Mouse (Mus musculus): ENCODE measurements around the gene Olfr789. TPM values are rescaled to one million over a fixed set of nuclear protein-coding genes. Genes with fewer than 3 reads are reported as not detected.

Olfr789 gene
- total and polyA plus RNA-seq, 3 experiments, result not detected

GRCm38 (mm10) chr10:129521492-129521891 lies 36.9 kb downstream of the Olfr789 start, which contains the start of gene Olfr791:
Gene Olfr791, plus strand, starts transcription at chr10:129521792.
- TF ChIP-seq BHLHE40 (IDR thresholded peaks at IDR 0.05; ENCODE audit: borderline replicate concordance, low read depth, low read length) (no peak), USF1 (IDR thresholded peaks at IDR 0.05; ENCODE audit: low read depth, low read length) (no peak), CHD1 (IDR thresholded peaks at IDR 0.05; ENCODE audit: low read depth, low read length) (no peak), MAFK (IDR thresholded peaks at IDR 0.05; ENCODE audit: borderline replicate concordance, low read depth, low read length) (no peak)
- no peak for DNase-seq (ENCODE audit: low read depth, low spot score)
- Histone ChIP-seq H3K36me3 (ENCODE audit: control insufficient read depth in 1 of 2, insufficient read depth in 2 of 2, low read length in 2 of 2) (no peaks in the 10 kb centered on the region), H3K4me3 (ENCODE audit: control insufficient read depth in 1 of 2, insufficient read depth in 1 of 2, low read depth in 2 of 2, low read length in 2 of 2) (no peak within 1 kb of the TSS), H3K4me1 (ENCODE audit: control insufficient read depth in 1 of 2, insufficient read depth in 2 of 2, low read length in 2 of 2) (no peaks in the 10 kb centered on the region), H3K79me2 (ENCODE audit: control insufficient read depth, insufficient read depth, low read length, poor library complexity) (no peaks in the 10 kb centered on the region), H3K9me3 (replicated peaks; ENCODE audit: insufficient read depth, low read length) (no peaks in the 10 kb centered on the region), H3K27me3 (ENCODE audit: control insufficient read depth in 1 of 2, insufficient read depth in 2 of 2, low read length in 2 of 2) (no peaks in the 10 kb centered on the region), H3K9ac (ENCODE audit: control insufficient read depth, low read depth, low read length, poor library complexity, severe bottlenecking) (no peak within 1 kb of the TSS), H3K27ac (ENCODE audit: control insufficient read depth, low read depth, low read length) (no peak within 1 kb of the TSS)

GRCm38 (mm10) chr10:129538862-129539261 lies 54.3 kb downstream of the Olfr789 start, which contains the start of gene Olfr792:
Gene Olfr792, plus strand, starts transcription at chr10:129539162.
- Histone ChIP-seq H3K27me3 (ENCODE audit: control insufficient read depth in 1 of 2, insufficient read depth in 2 of 2, low read length in 2 of 2) (no peaks in the 10 kb centered on the region), H3K27ac (ENCODE audit: control insufficient read depth, low read depth, low read length) (no peak within 1 kb of the TSS), H3K9ac (ENCODE audit: control insufficient read depth, low read depth, low read length, poor library complexity, severe bottlenecking) (no peak within 1 kb of the TSS), H3K4me1 (ENCODE audit: control insufficient read depth in 1 of 2, insufficient read depth in 2 of 2, low read length in 2 of 2) (no peaks in the 10 kb centered on the region), H3K9me3 (replicated peaks; ENCODE audit: insufficient read depth, low read length) (no peaks in the 10 kb centered on the region), H3K79me2 (ENCODE audit: control insufficient read depth, insufficient read depth, low read length, poor library complexity) (no peaks in the 10 kb centered on the region), H3K4me3 (ENCODE audit: control insufficient read depth in 1 of 2, insufficient read depth in 1 of 2, low read depth in 2 of 2, low read length in 2 of 2) (no peak within 1 kb of the TSS), H3K36me3 (ENCODE audit: control insufficient read depth in 1 of 2, insufficient read depth in 2 of 2, low read length in 2 of 2) (no peaks in the 10 kb centered on the region)
- no peak for TF ChIP-seq NRF1 (IDR thresholded peaks at IDR 0.05; ENCODE audit: insufficient read depth, low read depth, low read length, poor library complexity, severe bottlenecking)
- TF ChIP-seq TBP (IDR thresholded peaks at IDR 0.05; ENCODE audit: low read depth, low read length), result no peak
- TF ChIP-seq POLR2AphosphoS5 (IDR thresholded peaks at IDR 0.05; ENCODE audit: borderline replicate concordance, low read depth, low read length), result no peak
- TF ChIP-seq KAT2A (conservative IDR thresholded peaks at IDR 0.05; ENCODE audit: low read depth, low read length), result no peak
- DNase-seq (ENCODE audit: low read depth, low spot score), result no peak

Other genes with a start within 250 kb of the Olfr789 start
- gene Olfr774, start 248.5 kb upstream of the Olfr789 start, total RNA-seq (2012; rRNA removed), result not detected in 2 replicates
- not detected for gene Olfr774, start 248.5 kb upstream of the Olfr789 start, polyA plus RNA-seq (2012; ENCODE audit: insufficient read depth in 1 of 2, insufficient read length in 2 of 2, low read depth in 1 of 2, low replicate concordance in 2 of 2, missing spikeins in 1 of 2)
- not detected in 2 replicates for gene Olfr775, start 236.3 kb upstream of the Olfr789 start, total RNA-seq (2012; rRNA removed)
- not detected for gene Olfr775, start 236.3 kb upstream of the Olfr789 start, polyA plus RNA-seq (2012; ENCODE audit: insufficient read depth in 1 of 2, insufficient read length in 2 of 2, low read depth in 1 of 2, low replicate concordance in 2 of 2, missing spikeins in 1 of 2)
- gene Olfr776, start 225.6 kb upstream of the Olfr789 start, total RNA-seq (2012; rRNA removed), result not detected in 2 replicates
- gene Olfr776, start 225.6 kb upstream of the Olfr789 start, polyA plus RNA-seq (2012; ENCODE audit: insufficient read depth in 1 of 2, insufficient read length in 2 of 2, low read depth in 1 of 2, low replicate concordance in 2 of 2, missing spikeins in 1 of 2), result not detected
- not detected in 2 replicates for gene Olfr777, start 213.3 kb upstream of the Olfr789 start, total RNA-seq (2012; rRNA removed)
- not detected for gene Olfr777, start 213.3 kb upstream of the Olfr789 start, polyA plus RNA-seq (2012; ENCODE audit: insufficient read depth in 1 of 2, insufficient read length in 2 of 2, low read depth in 1 of 2, low replicate concordance in 2 of 2, missing spikeins in 1 of 2)
- gene Olfr780, start 166.6 kb upstream of the Olfr789 start, total RNA-seq (2012; rRNA removed), result not detected in 2 replicates
- gene Olfr780, start 166.6 kb upstream of the Olfr789 start, polyA plus RNA-seq (2012; ENCODE audit: insufficient read depth in 1 of 2, insufficient read length in 2 of 2, low read depth in 1 of 2, low replicate concordance in 2 of 2, missing spikeins in 1 of 2), result not detected
- not detected in 2 replicates for gene Olfr781, start 155.9 kb upstream of the Olfr789 start, total RNA-seq (2012; rRNA removed)
- not detected for gene Olfr781, start 155.9 kb upstream of the Olfr789 start, polyA plus RNA-seq (2012; ENCODE audit: insufficient read depth in 1 of 2, insufficient read length in 2 of 2, low read depth in 1 of 2, low replicate concordance in 2 of 2, missing spikeins in 1 of 2)
- gene Olfr782, start 135.9 kb upstream of the Olfr789 start, total RNA-seq (2012; rRNA removed), result not detected in 2 replicates
- gene Olfr782, start 135.9 kb upstream of the Olfr789 start, polyA plus RNA-seq (2012; ENCODE audit: insufficient read depth in 1 of 2, insufficient read length in 2 of 2, low read depth in 1 of 2, low replicate concordance in 2 of 2, missing spikeins in 1 of 2), result not detected
- gene Olfr784, start 100.7 kb upstream of the Olfr789 start, total RNA-seq (2012; rRNA removed), result 0.13 and 0.15 TPM in 2 replicates
- under 1 TPM in 1 of 2 experiments, not detected in 1; 0.36 TPM for gene Olfr784, start 100.7 kb upstream of the Olfr789 start, polyA plus RNA-seq (2012; ENCODE audit: insufficient read depth in 1 of 2, insufficient read length in 2 of 2, low read depth in 1 of 2, low replicate concordance in 2 of 2, missing spikeins in 1 of 2)
- gene Olfr785, start 79.3 kb upstream of the Olfr789 start, total RNA-seq (2012; rRNA removed), result not detected in 2 replicates
- not detected for gene Olfr785, start 79.3 kb upstream of the Olfr789 start, polyA plus RNA-seq (2012; ENCODE audit: insufficient read depth in 1 of 2, insufficient read length in 2 of 2, low read depth in 1 of 2, low replicate concordance in 2 of 2, missing spikeins in 1 of 2)
- gene Olfr786, start 57.4 kb upstream of the Olfr789 start, total RNA-seq (2012; rRNA removed), result not detected in 2 replicates
- not detected for gene Olfr786, start 57.4 kb upstream of the Olfr789 start, polyA plus RNA-seq (2012; ENCODE audit: insufficient read depth in 1 of 2, insufficient read length in 2 of 2, low read depth in 1 of 2, low replicate concordance in 2 of 2, missing spikeins in 1 of 2)
- not detected in 2 replicates for gene Olfr787, start 22.9 kb upstream of the Olfr789 start, total RNA-seq (2012; rRNA removed)
- not detected for gene Olfr787, start 22.9 kb upstream of the Olfr789 start, polyA plus RNA-seq (2012; ENCODE audit: insufficient read depth in 1 of 2, insufficient read length in 2 of 2, low read depth in 1 of 2, low replicate concordance in 2 of 2, missing spikeins in 1 of 2)
- not detected in 2 replicates for gene Olfr788, start 13.8 kb upstream of the Olfr789 start, total RNA-seq (2012; rRNA removed)
- not detected for gene Olfr788, start 13.8 kb upstream of the Olfr789 start, polyA plus RNA-seq (2012; ENCODE audit: insufficient read depth in 1 of 2, insufficient read length in 2 of 2, low read depth in 1 of 2, low replicate concordance in 2 of 2, missing spikeins in 1 of 2)
- not detected in 2 replicates for gene Olfr790, start 13.7 kb downstream of the Olfr789 start, total RNA-seq (2012; rRNA removed)
- gene Olfr790, start 13.7 kb downstream of the Olfr789 start, polyA plus RNA-seq (2012; ENCODE audit: insufficient read depth in 1 of 2, insufficient read length in 2 of 2, low read depth in 1 of 2, low replicate concordance in 2 of 2, missing spikeins in 1 of 2), result not detected
- gene Olfr791, start 37.0 kb downstream of the Olfr789 start, total RNA-seq (2012; rRNA removed), result not detected in 2 replicates
- gene Olfr791, start 37.0 kb downstream of the Olfr789 start, polyA plus RNA-seq (2012; ENCODE audit: insufficient read depth in 1 of 2, insufficient read length in 2 of 2, low read depth in 1 of 2, low replicate concordance in 2 of 2, missing spikeins in 1 of 2), result not detected
- gene Olfr792, start 54.4 kb downstream of the Olfr789 start, total RNA-seq (2012; rRNA removed), result not detected in 2 replicates
- not detected for gene Olfr792, start 54.4 kb downstream of the Olfr789 start, polyA plus RNA-seq (2012; ENCODE audit: insufficient read depth in 1 of 2, insufficient read length in 2 of 2, low read depth in 1 of 2, low replicate concordance in 2 of 2, missing spikeins in 1 of 2)
- not detected in 2 replicates for gene Olfr794, start 82.9 kb downstream of the Olfr789 start, total RNA-seq (2012; rRNA removed)
- gene Olfr794, start 82.9 kb downstream of the Olfr789 start, polyA plus RNA-seq (2012; ENCODE audit: insufficient read depth in 1 of 2, insufficient read length in 2 of 2, low read depth in 1 of 2, low replicate concordance in 2 of 2, missing spikeins in 1 of 2), result not detected
- gene Olfr796, start 127.8 kb downstream of the Olfr789 start, total RNA-seq (2012; rRNA removed), result not detected in 2 replicates
- gene Olfr796, start 127.8 kb downstream of the Olfr789 start, polyA plus RNA-seq (2012; ENCODE audit: insufficient read depth in 1 of 2, insufficient read length in 2 of 2, low read depth in 1 of 2, low replicate concordance in 2 of 2, missing spikeins in 1 of 2), result not detected
- gene Olfr798, start 143.2 kb downstream of the Olfr789 start, total RNA-seq (2012; rRNA removed), result not detected in 2 replicates
- not detected for gene Olfr798, start 143.2 kb downstream of the Olfr789 start, polyA plus RNA-seq (2012; ENCODE audit: insufficient read depth in 1 of 2, insufficient read length in 2 of 2, low read depth in 1 of 2, low replicate concordance in 2 of 2, missing spikeins in 1 of 2)
- gene Olfr799, start 152.7 kb downstream of the Olfr789 start, total RNA-seq (2012; rRNA removed), result not detected in 2 replicates
- not detected for gene Olfr799, start 152.7 kb downstream of the Olfr789 start, polyA plus RNA-seq (2012; ENCODE audit: insufficient read depth in 1 of 2, insufficient read length in 2 of 2, low read depth in 1 of 2, low replicate concordance in 2 of 2, missing spikeins in 1 of 2)
- not detected in 2 replicates for gene Olfr800, start 172.9 kb downstream of the Olfr789 start, total RNA-seq (2012; rRNA removed)
- gene Olfr800, start 172.9 kb downstream of the Olfr789 start, polyA plus RNA-seq (2012; ENCODE audit: insufficient read depth in 1 of 2, insufficient read length in 2 of 2, low read depth in 1 of 2, low replicate concordance in 2 of 2, missing spikeins in 1 of 2), result not detected
- gene Olfr801, start 189.1 kb downstream of the Olfr789 start, total RNA-seq (2012; rRNA removed), result not detected in 2 replicates
- not detected for gene Olfr801, start 189.1 kb downstream of the Olfr789 start, polyA plus RNA-seq (2012; ENCODE audit: insufficient read depth in 1 of 2, insufficient read length in 2 of 2, low read depth in 1 of 2, low replicate concordance in 2 of 2, missing spikeins in 1 of 2)
- gene Olfr802, start 203.4 kb downstream of the Olfr789 start, total RNA-seq (2012; rRNA removed), result not detected in 2 replicates
- gene Olfr802, start 203.4 kb downstream of the Olfr789 start, polyA plus RNA-seq (2012; ENCODE audit: insufficient read depth in 1 of 2, insufficient read length in 2 of 2, low read depth in 1 of 2, low replicate concordance in 2 of 2, missing spikeins in 1 of 2), result not detected
- not detected in 2 replicates for gene Olfr803, start 209.5 kb downstream of the Olfr789 start, total RNA-seq (2012; rRNA removed)
- under 1 TPM in 1 of 2 experiments, not detected in 1; 0.03 TPM for gene Olfr803, start 209.5 kb downstream of the Olfr789 start, polyA plus RNA-seq (2012; ENCODE audit: insufficient read depth in 1 of 2, insufficient read length in 2 of 2, low read depth in 1 of 2, low replicate concordance in 2 of 2, missing spikeins in 1 of 2)
- not detected in 2 replicates for gene Olfr804, start 218.5 kb downstream of the Olfr789 start, total RNA-seq (2012; rRNA removed)
- not detected for gene Olfr804, start 218.5 kb downstream of the Olfr789 start, polyA plus RNA-seq (2012; ENCODE audit: insufficient read depth in 1 of 2, insufficient read length in 2 of 2, low read depth in 1 of 2, low replicate concordance in 2 of 2, missing spikeins in 1 of 2)
- gene Olfr805, start 244.6 kb downstream of the Olfr789 start, total RNA-seq (2012; rRNA removed), result not detected in 2 replicates
- gene Olfr805, start 244.6 kb downstream of the Olfr789 start, polyA plus RNA-seq (2012; ENCODE audit: insufficient read depth in 1 of 2, insufficient read length in 2 of 2, low read depth in 1 of 2, low replicate concordance in 2 of 2, missing spikeins in 1 of 2), result not detected

Measured in MEL (cell line).